Comparison of ENCODE assay signal across 19 mouse cellular contexts in genomic region chr16:75104894-75105293, GRCm38 (mm10).
DNase-seq lines count a peak whose midpoint lies in the region; ATAC-seq and TF ChIP-seq lines count a peak whose summit lies in the region.
"Had no signal": no experiment of that assay in that cellular context is flagged by ENCODE, and none has a peak within 500 bp of the region (broad histone marks: within the 10 kb centered on the region; RNA-seq: fewer than 3 reads in every experiment).

No protein-coding gene starts in this region.

- H3K9me3 ChIP-seq in forebrain, embryonic 13.5 days (replicated peaks): no peaks in the 10 kb centered on the region
- no peaks in the 10 kb centered on the region for H3K9me3 ChIP-seq in forebrain, embryonic 10.5 days
- no peaks in the 10 kb centered on the region for H3K9me3 ChIP-seq in embryonic facial prominence, embryonic 10.5 days
- H3K9me3 ChIP-seq: megakaryocyte, embryonic 14.5 days had no signal

- no peaks in the 10 kb centered on the region for H3K27me3 ChIP-seq in forebrain, embryonic 13.5 days
- no peaks in the 10 kb centered on the region for H3K27me3 ChIP-seq in forebrain, embryonic 10.5 days (ENCODE audit: poor library complexity, severe bottlenecking)
- no peaks in the 10 kb centered on the region for H3K27me3 ChIP-seq in embryonic facial prominence, embryonic 10.5 days (replicated peaks; ENCODE audit: low read depth, poor library complexity, severe bottlenecking)
- no peaks in the 10 kb centered on the region for H3K27me3 ChIP-seq in myocyte (ENCODE audit: control insufficient read depth, insufficient read depth, insufficient read length)
- H3K27me3 ChIP-seq: megakaryocyte, embryonic 14.5 days; Patski had no signal

- H3K79me2 ChIP-seq in myocyte (ENCODE audit: control insufficient read depth, insufficient read depth): no peaks in the 10 kb centered on the region

- no peak overlapping the region for H3ac ChIP-seq in myocyte (ENCODE audit: control insufficient read depth, insufficient read length)

- no peak for TF ChIP-seq POLR2A in myocyte (IDR thresholded peaks at IDR 0.05; ENCODE audit: insufficient read length, low read depth)

- DNase-seq in forebrain, embryonic 10.5 days (ENCODE audit: extremely low spot score, low spot score): no peak
- DNase-seq in retina, postnatal 1 day: peak; percentile 5
- DNase-seq in retina, embryonic 14.5 days (ENCODE audit: low spot score): no peak
- peak; percentile 42 for DNase-seq in embryonic facial prominence, embryonic 10.5 days (ENCODE audit: low spot score)
- no peak for DNase-seq in left cerebral cortex, adult 2 months (ENCODE audit: extremely low spot score in 1 of 2, low spot score in 2 of 2)
- DNase-seq: cerebellum, postnatal 25 days; gastrocnemius, postnatal 36 days; layer of hippocampus, postnatal 36 days; liver; liver, postnatal 0 days; lung, postnatal 14 days; thymus, adult 2 months had no signal

- ATAC-seq in forebrain, embryonic 13.5 days: peak; percentile 67; the same call in 1 of the 2 replicates
- ATAC-seq: activated CD4-positive, CD25-positive, alpha-beta regulatory T cell, adult 4 months; hindbrain, embryonic 16.5 days; intestine, postnatal 0 days; liver, postnatal 0 days; Patski had no signal

- no peak overlapping the region; the same call in 1 of the 2 replicates for H3K27ac ChIP-seq in forebrain, embryonic 13.5 days
- no peak overlapping the region for H3K27ac ChIP-seq in forebrain, embryonic 10.5 days
- no peak overlapping the region for H3K27ac ChIP-seq in embryonic facial prominence, embryonic 10.5 days (replicated peaks)
- no peak overlapping the region for H3K27ac ChIP-seq in left cerebral cortex, adult 2 months

- H3K4me2 ChIP-seq in forebrain, embryonic 13.5 days: no peak overlapping the region
- H3K4me2 ChIP-seq in myocyte (ENCODE audit: low read depth): peak overlapping the region; percentile 16

- H3K9ac ChIP-seq in forebrain, embryonic 13.5 days: no peak overlapping the region
- H3K9ac ChIP-seq: liver, postnatal 0 days had no signal

- H3K36me3 ChIP-seq in forebrain, embryonic 13.5 days (ENCODE audit: poor library complexity, severe bottlenecking): no peaks in the 10 kb centered on the region
- no peaks in the 10 kb centered on the region for H3K36me3 ChIP-seq in forebrain, embryonic 10.5 days (replicated peaks)
- no peaks in the 10 kb centered on the region for H3K36me3 ChIP-seq in embryonic facial prominence, embryonic 10.5 days (replicated peaks)
- no peaks in the 10 kb centered on the region for H3K36me3 ChIP-seq in myocyte (ENCODE audit: control insufficient read depth, insufficient read depth)

- 57% methylated on average over 6 of the region's 6 CpGs for WGBS in forebrain, embryonic 13.5 days
- WGBS in forebrain, embryonic 10.5 days: 62% methylated on average over 6 of the region's 6 CpGs
- WGBS in embryonic facial prominence, embryonic 10.5 days: 34% methylated on average over 6 of the region's 6 CpGs

- H3K4me3 ChIP-seq in forebrain, embryonic 13.5 days: no peak overlapping the region
- no peak overlapping the region for H3K4me3 ChIP-seq in forebrain, embryonic 10.5 days
- no peak overlapping the region for H3K4me3 ChIP-seq in embryonic facial prominence, embryonic 10.5 days
- H3K4me3 ChIP-seq in myocyte: no peak overlapping the region
- H3K4me3 ChIP-seq in left cerebral cortex, adult 2 months: no peak overlapping the region
- H3K4me3 ChIP-seq: megakaryocyte, embryonic 14.5 days had no signal

- H3K4me1 ChIP-seq in forebrain, embryonic 13.5 days: no peaks in the 10 kb centered on the region
- H3K4me1 ChIP-seq in forebrain, embryonic 10.5 days: no peaks in the 10 kb centered on the region; the same call in 1 of the 2 replicates
- H3K4me1 ChIP-seq in embryonic facial prominence, embryonic 10.5 days: peaks cover 14% of the 10 kb centered on the region
- H3K4me1 ChIP-seq: megakaryocyte, embryonic 14.5 days had no signal

- TF ChIP-seq CTCF in left cerebral cortex, adult 2 months (IDR thresholded peaks at IDR 0.05): no peak

- intact Hi-C loops in left cerebral cortex, adult 2 months (cut with DNase I): no loop called here

TF ChIP-seq in myocyte, 11 proteins besides CTCF, POLR2A, EP300 and RAD21:
- TF ChIP-seq E2F4 (IDR thresholded peaks at IDR 0.05; ENCODE audit: insufficient read depth) (no peak), MAX (IDR thresholded peaks at IDR 0.05; ENCODE audit: low read depth) (no peak), SRF (IDR thresholded peaks at IDR 0.05; ENCODE audit: control insufficient read depth, insufficient read length, low read depth) (no peak), CEBPB (IDR thresholded peaks at IDR 0.05; ENCODE audit: insufficient read depth, poor library complexity, severe bottlenecking) (no peak), TCF12 (IDR thresholded peaks at IDR 0.05; ENCODE audit: insufficient read depth, poor library complexity, severe bottlenecking) (no peak), TCF3 (IDR thresholded peaks at IDR 0.05; ENCODE audit: insufficient read length, low read depth) (no peak), MYOG (IDR thresholded peaks at IDR 0.05; ENCODE audit: control insufficient read depth in 1 of 3, insufficient read depth in 1 of 3, insufficient read length in 2 of 3, low read depth in 2 of 3) (no peak), MYOD1 (IDR thresholded peaks at IDR 0.05; ENCODE audit: control insufficient read depth in 1 of 3, insufficient read length in 2 of 3, low read depth in 2 of 3) (no peak), USF1 (IDR thresholded peaks at IDR 0.05; ENCODE audit: low read depth) (no peak), POLR2AphosphoS2 (IDR thresholded peaks at IDR 0.05; ENCODE audit: insufficient read length, low read depth) (no peak), REST (IDR thresholded peaks at IDR 0.05; ENCODE audit: insufficient read depth, insufficient read length) (no peak)

Comparison
In these comparisons a context has a peak if more than half of its experiments do, and no peak if none do; other contexts are left out.
1. DNase-seq: peak in retina, postnatal 1 day (single experiment) and embryonic facial prominence, embryonic 10.5 days (single experiment); none in forebrain, embryonic 10.5 days (single experiment), retina, embryonic 14.5 days (single experiment) and left cerebral cortex, adult 2 months (0 of 2).